Mouse (Mus musculus): ENCODE results near the gene Lrrc8c.

GRCm38 (mm10) chr5:105602585-105602984 is 83.4 kb downstream of the Lrrc8c start:
- TF ChIP-seq EP300 (IDR thresholded peaks at IDR 0.05; ENCODE audit: low read depth) (no peak), CTCF (IDR thresholded peaks at IDR 0.05; ENCODE audit: low read depth) (no peak)

All from liver, embryonic 14.5 days (tissue).